Mouse (Mus musculus) bone marrow macrophage, adult 2 months (primary cell): ENCODE measurements at regions not wholly inside any gene's neighbourhood (a gene's known extent, or its start where the extent isn't known, plus 50 kb on each side); places are given as distances from the start of the nearest gene placed in this dataset.

ENCODE experiments used
- CTCF ChIP-seq: IDR thresholded peaks from 2 replicates; pipeline ENCODE4 v1.5.1; 2012; ENCODE audit warnings: low read depth, mild to moderate bottlenecking, low read length, moderate library complexity
- POLR2A ChIP-seq: IDR thresholded peaks from 2 replicates; pipeline ENCODE4 v1.6.1; 2012; ENCODE audit warnings: mild to moderate bottlenecking, low read depth, low read length, borderline replicate concordance

GRCm38 (mm10) chr2:75151519-75151918 lies 325.9 kb downstream of the Mtx2 start:
- TF ChIP-seq POLR2A, result no peak
- TF ChIP-seq CTCF, result no peak
